Mouse (Mus musculus) ES-Bruce4 (cell line): ENCODE measurements around the gene Gpr18. TPM values are rescaled to one million over a fixed set of nuclear protein-coding genes. Genes with fewer than 3 reads are reported as not detected.

ENCODE experiments used
- H3K27ac ChIP-seq: 2 replicates; pipeline ENCODE4 v1.5.1; 2012; ENCODE audit warnings: low read length, inconsistent platforms; ENCODE audit not compliant: insufficient read depth
- H3K27me3 ChIP-seq: 2 replicates; pipeline ENCODE4 v1.6.1; 2012; ENCODE audit warnings: mild to moderate bottlenecking, low read length, inconsistent platforms; ENCODE audit not compliant: control insufficient read depth, poor library complexity, insufficient read depth, severe bottlenecking
- H3K36me3 ChIP-seq: 2 replicates; pipeline ENCODE4 v1.6.1; 2012; ENCODE audit warnings: inconsistent platforms, mild to moderate bottlenecking, low read length, moderate library complexity; ENCODE audit not compliant: control insufficient read depth, poor library complexity, insufficient read depth, severe bottlenecking
- H3K4me1 ChIP-seq: one replicate; pipeline ENCODE4 v1.8.1; 2011; ENCODE audit warnings: low read length; ENCODE audit not compliant: control insufficient read depth, insufficient read depth
- H3K4me3 ChIP-seq: 2 replicates; pipeline ENCODE4 v1.5.1; 2011; ENCODE audit warnings: low read depth, mild to moderate bottlenecking, low read length
- H3K9ac ChIP-seq: 2 replicates; pipeline ENCODE4 v1.6.1; 2012; ENCODE audit warnings: low read depth, mild to moderate bottlenecking, inconsistent platforms; ENCODE audit not compliant: poor library complexity, severe bottlenecking
- H3K9me3 ChIP-seq: replicated peaks from 2 replicates; pipeline ENCODE4 v1.6.1; 2012; ENCODE audit warnings: mild to moderate bottlenecking, low read length, inconsistent platforms; ENCODE audit not compliant: control insufficient read depth, poor library complexity, insufficient read depth, severe bottlenecking
- CTCF ChIP-seq: IDR thresholded peaks from one replicate; pipeline ENCODE4 v1.8.1; 2011; ENCODE audit warnings: low read depth, low read length
- EP300 ChIP-seq: IDR thresholded peaks from 2 replicates; pipeline ENCODE4 v1.6.1; 2011; ENCODE audit warnings: low read depth, low read length; ENCODE audit not compliant: insufficient read depth
- POLR2A ChIP-seq: IDR thresholded peaks from one replicate; pipeline ENCODE4 v1.8.1; 2011; ENCODE audit warnings: low read length; ENCODE audit not compliant: insufficient read depth
- polyA plus RNA-seq: library from polyadenylated mRNA; stranded (reverse); fragments of >200 nt; gene quantifications from 2 replicates; pipeline ENCODE4 v1.2.4, GENCODE M21; 2011; ENCODE audit warnings: low read depth; ENCODE audit not compliant: missing spikeins, insufficient read depth, insufficient read length

Gpr18 gene
- polyA plus RNA-seq, 1 experiment, result not detected

DNA sequence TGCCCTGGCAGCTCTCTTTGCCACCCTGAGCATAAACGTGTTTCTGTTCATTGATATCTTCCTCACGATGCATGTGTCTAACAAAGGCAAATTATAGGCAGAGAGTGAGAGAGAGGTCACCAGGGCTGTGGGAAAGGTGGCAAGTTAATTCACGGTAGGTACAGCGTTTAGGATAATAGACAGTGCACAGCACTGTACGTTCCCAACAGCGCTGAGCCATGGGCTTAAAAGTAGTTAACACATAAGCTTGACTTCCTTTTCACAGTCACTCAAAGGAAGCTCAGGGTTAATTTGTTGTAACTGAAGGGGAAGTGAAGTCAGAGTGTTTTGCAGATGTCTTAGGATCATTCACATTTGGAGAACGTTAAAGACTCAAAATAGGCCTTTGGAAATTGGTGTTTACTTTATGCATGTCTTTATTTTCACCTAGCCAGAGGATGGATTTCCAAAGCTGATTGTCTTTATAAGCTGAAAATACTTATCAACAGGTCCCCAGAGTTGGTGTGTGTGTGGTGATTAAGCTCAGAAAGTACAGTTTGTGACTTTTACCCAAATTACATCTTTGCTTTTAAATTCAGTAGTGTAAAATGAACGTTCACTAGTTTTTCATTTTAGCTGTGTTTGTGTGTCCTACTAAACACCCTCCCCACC is 9.1 kb downstream of the Gpr18 start:
- no peaks in the 10 kb centered on the region for H3K27me3 ChIP-seq
- H3K4me1 ChIP-seq, result no peaks in the 10 kb centered on the region
- TF ChIP-seq EP300 (no peak), POLR2A (no peak), CTCF (no peak)
- H3K4me3 ChIP-seq, result no peak overlapping the region
- peaks cover 14% of the 10 kb centered on the region for H3K36me3 ChIP-seq
- H3K9ac ChIP-seq, result no peak overlapping the region
- no peak overlapping the region for H3K27ac ChIP-seq
- no peaks in the 10 kb centered on the region for H3K9me3 ChIP-seq

DNA sequence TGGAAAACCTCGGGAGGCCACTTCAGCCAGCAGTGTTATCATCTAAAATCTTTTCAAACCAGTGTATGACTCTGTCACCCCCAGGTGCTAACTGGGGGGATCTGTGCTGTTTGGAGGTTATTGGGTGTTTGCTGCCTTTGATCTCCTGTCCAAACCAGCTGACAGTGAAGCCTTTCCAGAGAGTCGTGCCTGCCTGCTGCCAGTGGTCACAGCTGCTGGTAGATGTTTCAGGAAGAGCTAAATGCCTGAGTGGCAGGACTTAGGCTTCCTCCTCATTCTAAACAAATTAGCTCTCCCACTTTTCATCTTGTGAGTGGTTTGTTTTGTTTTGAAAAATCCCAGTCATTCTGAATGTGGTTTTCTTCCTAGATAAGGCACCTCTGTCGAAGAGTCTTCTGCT is 10.8 kb downstream of the Gpr18 start:
- H3K4me3 ChIP-seq, result no peak overlapping the region
- no peak overlapping the region for H3K9ac ChIP-seq
- no peak overlapping the region for H3K27ac ChIP-seq
- TF ChIP-seq POLR2A, result no peak
- no peak for TF ChIP-seq EP300
- TF ChIP-seq CTCF, result no peak
- H3K9me3 ChIP-seq, result no peaks in the 10 kb centered on the region
- H3K36me3 ChIP-seq, result peaks cover 14% of the 10 kb centered on the region
- H3K4me1 ChIP-seq, result peaks cover under 1% of the 10 kb centered on the region
- H3K27me3 ChIP-seq, result no peaks in the 10 kb centered on the region

DNA sequence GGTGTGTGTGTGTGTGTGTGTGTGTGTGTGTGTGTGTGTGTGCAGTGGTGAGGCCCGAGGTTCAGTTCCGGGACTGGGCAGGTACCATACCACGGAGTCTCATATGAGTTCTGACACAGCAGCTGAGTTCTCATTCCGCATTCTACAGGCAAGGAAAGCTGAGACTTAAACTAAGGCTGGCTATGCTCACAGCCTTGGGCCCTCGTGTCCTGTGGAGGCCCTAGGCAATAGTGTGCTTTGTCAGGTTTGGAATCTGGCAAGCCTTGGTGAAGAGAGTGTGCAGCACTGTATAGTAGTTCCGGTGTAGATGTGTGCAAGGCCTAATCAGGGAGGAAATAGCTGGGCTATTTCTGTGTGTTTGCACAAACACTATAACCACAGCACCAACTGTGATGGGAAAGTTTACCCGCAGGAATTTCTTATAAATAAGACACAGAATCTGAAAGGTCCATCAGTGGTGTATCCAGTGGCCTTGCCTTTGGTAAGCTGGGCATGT is 12.2 kb downstream of the Gpr18 start:
- H3K36me3 ChIP-seq, result peaks cover 9% of the 10 kb centered on the region
- H3K27ac ChIP-seq, result no peak overlapping the region
- H3K9me3 ChIP-seq, result no peaks in the 10 kb centered on the region
- peaks cover 2% of the 10 kb centered on the region for H3K4me1 ChIP-seq
- H3K4me3 ChIP-seq, result no peak overlapping the region
- TF ChIP-seq EP300 (no peak), POLR2A (no peak), CTCF (no peak)
- no peaks in the 10 kb centered on the region for H3K27me3 ChIP-seq
- H3K9ac ChIP-seq, result no peak overlapping the region

DNA sequence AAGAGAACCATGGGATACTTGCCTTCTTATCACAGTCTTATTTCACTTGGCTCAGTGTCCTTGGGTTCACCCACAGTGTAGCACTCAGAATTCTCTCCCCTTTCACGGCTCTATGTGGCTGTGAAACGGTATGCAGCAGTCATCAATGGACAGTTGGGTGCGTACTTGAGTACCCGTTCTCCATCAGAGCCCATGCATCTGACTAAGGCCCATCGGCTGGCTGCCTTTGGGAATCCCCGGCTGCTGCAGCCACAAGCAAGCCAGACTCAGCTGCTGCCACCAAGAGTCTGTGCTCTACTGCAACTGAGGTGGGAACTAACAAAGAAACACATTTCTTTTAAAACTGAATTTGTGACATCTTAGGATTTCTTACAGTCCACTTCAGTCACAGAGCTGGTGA is 14.1 kb downstream of the Gpr18 start:
- TF ChIP-seq CTCF, result no peak
- TF ChIP-seq EP300, result no peak
- TF ChIP-seq POLR2A, result no peak
- no peaks in the 10 kb centered on the region for H3K9me3 ChIP-seq
- H3K9ac ChIP-seq, result no peak overlapping the region
- H3K27ac ChIP-seq, result no peak overlapping the region
- no peaks in the 10 kb centered on the region for H3K36me3 ChIP-seq
- peaks cover 2% of the 10 kb centered on the region for H3K4me1 ChIP-seq
- H3K27me3 ChIP-seq, result no peaks in the 10 kb centered on the region
- no peak overlapping the region for H3K4me3 ChIP-seq

DNA sequence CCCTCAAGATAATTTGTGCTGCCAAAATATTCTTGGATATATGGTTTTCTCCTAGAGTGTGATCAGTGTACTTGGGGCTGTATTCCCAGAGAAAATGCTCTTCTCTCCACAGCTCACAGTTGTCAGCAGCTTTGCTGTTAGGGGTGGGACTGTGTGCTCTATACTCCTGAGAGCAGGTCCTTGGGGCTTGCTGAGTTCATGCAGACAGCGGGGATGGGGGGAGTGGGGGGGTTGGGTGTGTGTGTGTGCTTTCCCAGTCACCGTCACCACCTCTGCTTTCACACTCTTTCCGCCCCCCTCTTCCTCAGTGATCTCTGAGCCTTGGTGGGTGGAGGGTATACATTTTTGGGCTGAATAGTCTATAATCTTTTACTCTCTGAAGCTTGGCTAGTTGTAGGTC is 16.5 kb downstream of the Gpr18 start:
- H3K9me3 ChIP-seq, result no peaks in the 10 kb centered on the region
- H3K27ac ChIP-seq, result no peak overlapping the region
- TF ChIP-seq EP300 (no peak), CTCF (no peak), POLR2A (no peak)
- H3K4me3 ChIP-seq, result no peak overlapping the region
- no peaks in the 10 kb centered on the region for H3K36me3 ChIP-seq
- H3K9ac ChIP-seq, result no peak overlapping the region
- H3K27me3 ChIP-seq, result no peaks in the 10 kb centered on the region
- peaks cover 2% of the 10 kb centered on the region for H3K4me1 ChIP-seq

DNA sequence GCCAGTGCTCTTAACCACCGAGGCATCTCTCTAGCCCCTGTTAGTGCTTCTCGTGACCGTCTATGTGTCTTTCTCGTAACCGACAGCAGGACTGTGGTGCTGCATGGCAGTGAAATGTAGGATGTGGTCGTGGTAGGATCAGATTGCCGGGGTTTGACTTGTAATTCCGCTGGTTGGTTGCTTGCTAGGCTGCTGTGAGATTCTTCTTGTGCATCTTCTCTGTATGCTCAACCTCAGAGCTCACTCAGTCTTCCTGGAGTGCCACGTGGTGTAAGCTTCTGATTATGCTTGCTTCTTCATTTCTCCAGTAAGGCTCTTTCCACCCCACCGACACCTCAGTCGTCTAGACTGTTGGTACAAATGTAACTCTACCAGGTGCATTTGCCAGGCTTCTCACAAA is 17.1 kb downstream of the Gpr18 start:
- Histone ChIP-seq H3K36me3 (no peaks in the 10 kb centered on the region), H3K4me3 (no peak overlapping the region), H3K27me3 (no peaks in the 10 kb centered on the region), H3K27ac (no peak overlapping the region), H3K9ac (no peak overlapping the region), H3K4me1 (peaks cover 2% of the 10 kb centered on the region), H3K9me3 (no peaks in the 10 kb centered on the region)
- no peak for TF ChIP-seq EP300
- no peak for TF ChIP-seq CTCF
- TF ChIP-seq POLR2A, result no peak
